Mouse (Mus musculus): ENCODE results near the gene Babam2. TPM values are rescaled to one million over a fixed set of nuclear protein-coding genes. Genes with fewer than 3 reads are reported as not detected.
"Not testable (repeated sequence)": the region's sequence is repeated elsewhere in the genome, so short reads cannot be mapped to it uniquely, and the experiment has no call there.

The Babam2 gene
- total RNA-seq, 2 experiments from 2014 or later, result 24.9 to 30.9 TPM

GRCm38 (mm10) chr5:31824126-31824525 lies 126.6 kb downstream of the Babam2 start:
- DNase-seq, result no peak
- intact Hi-C loops (cut with DNase I), result no loop called here

GRCm38 (mm10) chr5:31827304-31827703 lies 129.8 kb downstream of the Babam2 start:
- no peak for DNase-seq
- intact Hi-C loops (cut with DNase I), result no loop called here

DNA sequence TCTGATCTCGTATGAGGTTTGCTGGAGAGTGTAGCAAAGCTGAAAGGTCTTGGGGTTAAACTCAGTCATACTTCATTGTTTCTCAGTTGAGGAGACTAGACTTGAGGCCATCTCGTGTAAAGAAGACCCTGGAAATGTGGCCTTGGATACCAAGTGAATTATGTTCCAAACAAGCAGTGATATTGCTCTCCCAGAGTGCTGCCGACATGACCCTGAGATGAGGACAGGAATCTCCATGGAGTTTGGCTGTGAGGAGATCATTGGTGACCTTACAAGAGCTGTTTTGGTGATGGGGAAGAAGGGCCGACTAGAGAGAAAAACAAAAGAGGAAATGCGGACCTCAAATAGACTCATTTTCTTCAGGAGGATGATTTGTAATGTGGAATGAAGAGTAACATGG lies 130.4 kb downstream of the Babam2 start:
- DNase-seq, result no peak
- intact Hi-C loops (cut with DNase I), result no loop called here

GRCm38 (mm10) chr5:31828747-31829146 lies 131.3 kb downstream of the Babam2 start:
- intact Hi-C loops (cut with DNase I), result no loop called here
- DNase-seq, result no peak

- intact Hi-C loops (cut with DNase I), result no loop called here
- no peak for DNase-seq
Observed at GRCm38 (mm10) chr5:31829588-31829987, 132.1 kb downstream of the Babam2 start.

DNA sequence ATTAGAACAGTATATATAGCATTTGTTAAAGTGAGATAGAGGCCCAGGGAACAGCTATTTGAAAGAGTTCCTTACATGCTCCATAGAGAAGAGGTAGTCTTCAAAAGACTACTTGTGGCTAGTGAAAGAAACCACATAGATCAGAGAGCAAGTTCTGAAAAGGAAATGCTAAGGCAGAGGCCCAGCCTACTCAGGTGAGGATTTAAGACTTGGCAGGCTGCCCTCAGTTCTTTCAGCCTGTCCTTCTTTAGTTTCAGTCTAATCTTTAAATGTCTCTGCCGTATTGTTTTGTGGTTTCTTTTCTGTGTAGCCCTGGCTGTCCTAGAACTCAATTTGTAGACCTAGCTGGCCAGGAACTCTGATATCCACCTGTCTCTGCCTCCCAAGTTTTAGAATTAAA lies 134.1 kb downstream of the Babam2 start:
- no peak for DNase-seq
- intact Hi-C loops (cut with DNase I), result no loop called here

- intact Hi-C loops (cut with DNase I), result no loop called here
- DNase-seq, result no peak
Observed at GRCm38 (mm10) chr5:31835691-31836090, 138.2 kb downstream of the Babam2 start.

DNA sequence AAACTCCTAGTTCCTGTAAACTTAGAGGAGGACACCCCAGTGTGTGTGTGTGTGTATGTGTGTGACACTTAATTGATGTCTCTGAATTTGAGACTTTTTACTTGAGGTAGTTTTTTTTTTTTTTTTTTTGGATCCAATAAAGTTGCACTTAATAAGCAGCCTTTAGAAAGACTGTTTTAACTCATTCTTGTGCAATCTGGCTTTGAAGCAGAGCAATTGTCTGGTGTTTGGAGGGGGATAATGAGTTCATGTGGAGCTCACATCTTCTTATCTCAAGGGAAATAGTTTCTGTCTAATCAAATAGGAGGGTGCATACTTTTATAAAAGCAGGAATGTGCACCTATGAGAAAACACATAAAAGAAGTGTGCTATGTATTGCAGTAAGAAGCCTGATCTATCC lies 142.5 kb downstream of the Babam2 start:
- DNase-seq, result no peak
- intact Hi-C loops (cut with DNase I), result no loop called here

DNA sequence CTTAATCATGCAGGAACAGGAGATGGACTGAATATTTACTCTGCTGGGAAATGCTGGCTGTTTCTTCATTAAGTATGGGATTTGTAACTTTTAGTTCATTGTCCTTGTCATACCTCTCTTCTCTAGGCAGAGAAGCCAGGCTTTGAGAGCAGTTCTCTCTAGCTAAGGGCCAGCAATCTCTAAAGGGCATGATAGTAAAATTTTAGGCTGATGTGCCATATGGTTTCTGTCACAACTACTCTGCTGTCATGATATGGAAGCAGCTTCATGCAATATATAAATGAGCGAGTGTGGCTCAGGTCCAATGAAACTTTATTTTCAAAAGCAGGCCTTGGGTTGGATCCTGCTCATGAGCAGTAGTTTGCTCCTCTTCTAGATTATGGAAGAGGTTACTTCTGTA lies 142.9 kb downstream of the Babam2 start:
- no peak for DNase-seq
- intact Hi-C loops (cut with DNase I), result no loop called here

- DNase-seq, result no peak
- intact Hi-C loops (cut with DNase I), result no loop called here
Observed at GRCm38 (mm10) chr5:31844856-31845255, 147.4 kb downstream of the Babam2 start.

DNA sequence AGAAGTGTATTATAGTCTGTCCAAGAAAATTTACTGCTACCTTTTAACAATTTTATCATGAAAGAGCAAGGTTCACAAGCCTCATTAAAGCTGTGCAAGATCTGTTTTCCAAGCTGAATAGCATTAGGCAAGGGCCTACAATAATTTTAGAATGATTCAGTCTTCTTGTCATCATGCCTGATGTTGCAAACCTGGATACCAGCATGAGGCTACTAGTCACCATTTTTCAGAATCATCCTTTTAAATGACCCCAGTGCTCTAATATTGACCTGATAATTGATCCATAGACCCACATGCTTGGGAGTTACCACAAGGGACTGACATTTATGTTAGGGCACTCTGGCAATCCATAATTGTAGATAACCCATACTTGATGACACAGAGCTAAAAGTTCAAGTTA lies 149.5 kb downstream of the Babam2 start:
- intact Hi-C loops (cut with DNase I), result no loop called here

DNA sequence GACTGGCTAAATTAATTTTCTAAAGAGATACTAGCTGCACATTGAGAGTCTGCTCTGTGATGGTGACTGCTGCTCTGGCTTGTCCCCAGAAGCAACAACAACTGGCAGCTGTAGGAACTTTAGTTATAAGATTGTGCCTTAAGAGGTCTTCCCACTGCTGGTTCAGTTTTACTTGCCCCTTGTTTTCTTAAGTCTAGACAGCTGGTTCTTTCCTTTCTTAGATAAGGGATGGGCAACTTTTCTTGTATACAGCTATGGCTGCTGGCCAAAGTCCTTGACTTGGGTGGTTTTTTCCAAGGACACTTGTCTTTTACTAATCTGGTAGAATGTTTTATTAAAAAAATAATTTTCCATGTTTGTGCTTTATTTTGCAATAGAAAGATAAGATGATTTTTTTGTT lies 151.5 kb downstream of the Babam2 start:
- intact Hi-C loops (cut with DNase I), result no loop called here
- no peak for DNase-seq

More for the DNA sequence above, 149.5 kb downstream of the Babam2 start:
- no peak for DNase-seq

DNA sequence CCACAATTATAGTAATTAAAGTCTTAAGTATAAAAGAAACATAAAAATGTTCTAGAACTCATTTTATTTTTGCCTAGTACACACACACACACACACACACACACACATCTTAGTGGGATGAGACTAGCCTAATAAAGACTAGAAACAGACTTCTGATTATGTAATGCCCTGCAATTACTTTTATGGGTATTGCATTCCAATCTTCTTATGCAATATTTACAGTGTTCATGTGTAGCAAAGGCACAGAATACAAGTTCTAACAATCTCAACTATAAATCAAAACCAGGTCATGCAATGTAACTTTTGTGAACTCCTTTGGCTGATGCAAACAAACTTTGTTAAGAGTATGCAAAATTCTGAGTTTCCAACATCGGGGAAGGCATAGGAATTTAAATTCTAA lies 155.3 kb downstream of the Babam2 start:
- no peak for DNase-seq
- intact Hi-C loops (cut with DNase I), result no loop called here

- intact Hi-C loops (cut with DNase I), result no loop called here
- no peak for DNase-seq
Observed at GRCm38 (mm10) chr5:31853831-31854230, 156.3 kb downstream of the Babam2 start.

- DNase-seq; intact Hi-C loops (cut with DNase I): not testable (repeated sequence)
Observed at GRCm38 (mm10) chr5:31858877-31859276, 161.4 kb downstream of the Babam2 start.

GRCm38 (mm10) chr5:31860426-31860825 lies 162.9 kb downstream of the Babam2 start:
- no peak for DNase-seq
- intact Hi-C loops (cut with DNase I), result no loop called here

DNA sequence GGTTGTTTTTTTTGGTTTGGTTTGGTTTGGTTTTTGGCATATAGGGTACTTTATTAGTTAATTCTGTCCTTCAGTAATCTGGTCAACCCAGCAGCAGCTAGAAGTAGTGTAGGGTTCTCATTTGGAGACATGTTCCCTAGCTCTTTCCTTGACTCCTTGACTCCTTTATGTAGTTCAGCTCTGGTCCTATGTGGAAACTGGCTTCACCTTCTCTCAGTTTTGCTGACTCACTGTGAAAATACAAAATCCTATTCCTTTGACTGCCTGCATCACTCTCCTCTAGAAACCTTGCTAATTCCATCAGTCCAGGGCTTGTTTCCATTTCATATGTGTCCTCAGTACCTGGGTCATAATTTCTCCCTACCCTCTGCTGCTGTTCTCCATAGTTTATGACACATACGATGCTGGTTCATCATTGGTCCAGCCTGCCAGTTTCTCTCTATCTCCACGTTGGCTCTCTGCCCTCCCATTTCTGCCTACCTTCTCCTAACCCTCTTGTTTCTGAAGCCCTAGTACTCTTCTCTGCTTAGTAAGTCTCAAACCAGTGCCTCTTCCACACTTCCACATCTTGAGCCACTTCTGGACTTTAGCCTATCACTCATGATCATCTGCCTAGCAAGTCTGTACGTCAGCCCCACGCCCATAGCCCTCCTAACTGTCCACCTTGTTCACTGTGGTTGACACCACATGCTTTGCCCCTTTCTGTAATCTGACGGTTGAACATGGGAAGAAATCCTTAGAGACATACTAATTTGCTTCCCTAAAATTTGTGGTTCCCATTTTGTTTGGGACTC lies 163.5 kb downstream of the Babam2 start:
- intact Hi-C loops (cut with DNase I), result no loop called here
- no peak for DNase-seq

DNA sequence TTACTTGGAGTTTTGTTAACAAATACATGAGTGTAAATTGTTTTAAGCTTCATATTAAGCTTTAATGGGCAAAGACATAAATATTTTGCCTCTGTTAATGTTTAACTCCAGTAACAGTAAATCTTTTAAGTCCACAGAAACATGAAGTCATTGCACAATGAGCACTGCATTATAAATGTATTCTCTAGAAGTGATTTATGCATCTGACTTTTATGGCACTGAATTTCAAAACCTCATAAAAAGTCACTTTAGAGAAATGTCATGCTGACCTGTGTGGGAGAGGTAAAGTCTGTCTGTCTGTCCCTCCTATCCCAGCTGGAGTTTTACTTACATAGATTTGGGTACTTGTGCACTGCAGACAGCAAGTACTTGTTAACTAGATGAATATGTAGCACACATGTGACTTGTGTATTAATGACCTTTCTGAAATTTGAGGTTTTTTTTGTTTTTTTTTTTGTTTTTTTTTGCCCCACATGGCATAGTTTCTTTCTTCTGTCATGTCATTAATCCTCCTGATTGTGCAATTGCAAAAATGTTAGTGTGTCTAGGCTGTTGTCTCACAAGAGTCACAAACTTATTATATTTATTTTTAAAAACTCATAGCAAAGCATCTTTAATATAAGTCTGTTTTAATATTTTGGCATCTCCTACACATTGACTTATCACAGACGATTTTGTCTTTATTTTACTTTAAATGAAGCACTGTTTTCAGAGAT lies 165.4 kb downstream of the Babam2 start:
- intact Hi-C loops (cut with DNase I), result no loop called here
- no peak for DNase-seq

DNA sequence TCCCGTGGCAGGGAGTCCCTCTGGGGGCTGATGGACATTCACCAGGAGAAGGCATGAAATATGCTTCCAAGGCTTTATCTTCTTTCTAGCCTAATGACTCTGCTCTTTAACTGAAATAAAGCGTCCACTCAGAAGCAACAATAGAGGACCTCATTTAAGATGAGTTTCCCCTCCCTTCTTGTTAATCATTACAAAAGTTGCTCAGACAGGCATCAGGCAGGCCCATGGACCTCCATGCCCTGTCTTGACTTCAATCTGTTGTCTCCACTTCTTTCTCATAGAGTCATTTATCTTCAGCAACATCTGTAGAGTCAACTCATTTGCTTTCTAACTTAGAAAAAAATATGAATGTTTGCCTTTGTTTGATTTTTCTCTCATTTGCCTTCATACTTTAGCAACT lies 166.6 kb downstream of the Babam2 start:
- intact Hi-C loops (cut with DNase I), result no loop called here
- no peak for DNase-seq

DNA sequence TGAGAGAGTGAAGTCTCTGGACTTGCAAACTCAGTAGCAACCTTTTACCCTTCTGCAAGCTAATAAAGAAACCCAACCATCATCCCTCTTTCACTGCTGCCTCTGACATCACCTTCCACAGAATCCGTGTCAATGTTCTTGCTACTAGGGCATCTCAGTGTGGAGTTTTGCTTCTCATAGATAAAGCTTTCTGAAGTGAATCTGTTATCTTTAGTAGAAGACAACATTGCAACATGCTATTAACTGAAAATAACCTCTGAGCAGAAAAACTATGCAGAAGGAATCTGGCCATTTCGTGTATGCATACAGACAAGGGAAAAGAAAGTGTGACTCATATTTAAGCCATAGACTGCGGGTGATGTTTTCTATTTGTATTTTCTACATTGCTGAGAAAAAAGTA lies 168.6 kb downstream of the Babam2 start:
- DNase-seq, result no peak
- intact Hi-C loops (cut with DNase I), result no loop called here

GRCm38 (mm10) chr5:31870856-31871520 lies 173.5 kb downstream of the Babam2 start:
- DNase-seq, result no peak
- intact Hi-C loops (cut with DNase I), result no loop called here

DNA sequence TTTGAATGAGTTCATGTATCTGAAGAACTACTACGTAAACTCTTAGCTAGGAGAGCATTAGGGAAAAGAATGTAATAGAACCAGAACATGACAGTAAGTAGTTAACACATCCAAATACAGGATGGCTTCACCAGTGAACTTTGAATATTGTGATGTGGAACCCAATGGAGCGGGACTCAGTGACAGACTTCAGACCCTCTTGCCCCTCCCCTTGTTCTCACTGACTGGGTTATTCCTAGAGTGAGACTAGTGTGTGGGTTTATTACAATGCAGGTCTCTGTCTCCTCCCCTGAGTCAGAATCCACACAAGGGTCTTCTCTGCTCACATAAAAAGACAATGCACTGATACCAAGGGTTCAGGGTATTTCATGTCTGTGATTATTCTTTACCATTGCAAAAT lies 175.8 kb downstream of the Babam2 start:
- DNase-seq, result no peak
- intact Hi-C loops (cut with DNase I), result no loop called here

Data from gastrocnemius, postnatal 36 days (tissue).